Mouse (Mus musculus) G1E (cell line): ENCODE measurements around the gene Slc10a6. TPM values are rescaled to one million over a fixed set of nuclear protein-coding genes. Genes with fewer than 3 reads are reported as not detected.

Experiments
- ATAC-seq: 2 replicates; pipeline ENCODE4 v1.8.0; 2016; ENCODE audit warnings: mild to moderate bottlenecking; ENCODE audit not compliant: insufficient number of reproducible peaks, poor library complexity, low FRiP score, severe bottlenecking; ENCODE audit errors: extremely low read depth
- DNase-seq: peaks from one replicate; pipeline ENCODE4 v3.0.0; 2012; ENCODE audit warnings: low spot score
- H3K27me3 ChIP-seq: 2 replicates; pipeline ENCODE4 v1.6.1; 2012; ENCODE audit warnings: mild to moderate bottlenecking, low read length, inconsistent platforms; ENCODE audit not compliant: insufficient read depth
- H3K36me3 ChIP-seq: replicated peaks from 2 replicates; pipeline ENCODE3; 2012; ENCODE audit warnings: mild to moderate bottlenecking, inconsistent platforms
- H3K4me1 ChIP-seq: 2 replicates; pipeline ENCODE4 v1.6.1; 2012; ENCODE audit warnings: low read depth, low read length, inconsistent platforms, mixed read lengths; ENCODE audit not compliant: insufficient read depth
- H3K4me3 ChIP-seq: 2 replicates; pipeline ENCODE4 v1.5.1; 2012; ENCODE audit warnings: low read depth, mild to moderate bottlenecking, inconsistent platforms, low read length, moderate library complexity, mixed read lengths
- H3K9me3 ChIP-seq: replicated peaks from 2 replicates; pipeline ENCODE4 v1.6.1; 2012; ENCODE audit warnings: inconsistent platforms
- CTCF ChIP-seq: IDR thresholded peaks from 2 replicates; pipeline ENCODE4 v1.5.1; 2012; ENCODE audit warnings: low read depth, low read length, inconsistent platforms, mixed read lengths
- GATA1 ChIP-seq: IDR thresholded peaks from 2 replicates; pipeline ENCODE4 v1.6.1; 2012; ENCODE audit warnings: borderline replicate concordance, low read length, inconsistent platforms, mixed read lengths
- GATA2 ChIP-seq: IDR thresholded peaks from 2 replicates; pipeline ENCODE4 v1.6.1; 2012; ENCODE audit warnings: low read depth, low read length, inconsistent platforms, borderline replicate concordance
- POLR2AphosphoS5 ChIP-seq: IDR thresholded peaks from 2 replicates; pipeline ENCODE4 v1.6.1; 2012; ENCODE audit warnings: low read depth, low read length, inconsistent platforms; ENCODE audit not compliant: insufficient replicate concordance
- TAL1 ChIP-seq: conservative IDR thresholded peaks from 2 replicates; pipeline ENCODE4 v1.6.1; 2012; ENCODE audit warnings: low read depth, low read length, inconsistent platforms, mixed read lengths
- polyA plus RNA-seq: library from polyadenylated mRNA; stranded (reverse); fragments of >175 nt; gene quantifications from 2 replicates; pipeline ENCODE4 v1.2.3, GENCODE M21; 2012
- total RNA-seq, 2 experiments: library from RNA; stranded (forward) in 1 of 2; stranded (reverse) in 1 of 2; fragments of 200-1000 nt in 1 of 2; fragments of >200 nt in 1 of 2; fragmentation: Nextera tagmentation in 1 of 2; gene quantifications; 2 replicates each; pipeline ENCODE4 v1.2.3; 2014 to 2017

The Slc10a6 gene
- total and polyA plus RNA-seq, 3 experiments: 0.11 TPM; not detected in 2

DNA sequence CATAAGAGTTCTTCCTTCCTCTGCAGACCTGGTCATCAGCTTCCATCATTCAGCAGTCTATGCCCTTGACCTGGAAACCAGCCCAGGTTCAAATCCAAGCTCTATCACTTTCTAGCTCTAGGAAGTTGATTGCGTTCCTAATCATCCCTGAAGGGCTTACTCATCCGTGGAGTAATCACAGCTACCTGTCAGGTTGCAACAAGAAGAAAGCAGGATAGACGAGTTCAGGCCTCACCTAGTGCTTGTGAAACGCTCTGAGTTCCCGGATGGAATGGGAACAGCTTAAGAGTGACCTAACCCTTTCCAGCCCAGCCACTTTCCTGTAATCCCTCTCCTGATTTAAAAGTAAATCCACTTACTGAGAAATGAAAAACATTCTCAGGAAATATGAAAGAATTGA, 19.1 kb downstream of the Slc10a6 start:
- H3K4me1 ChIP-seq: no peaks in the 10 kb centered on the region
- no peaks in the 10 kb centered on the region for H3K36me3 ChIP-seq
- TF ChIP-seq TAL1 (no peak), CTCF (no peak), GATA1 (no peak)
- H3K27me3 ChIP-seq: no peaks in the 10 kb centered on the region
- H3K9me3 ChIP-seq: peaks cover 19% of the 10 kb centered on the region
- DNase-seq (no peak), ATAC-seq (no peak)
- no peak overlapping the region for H3K4me3 ChIP-seq

DNA sequence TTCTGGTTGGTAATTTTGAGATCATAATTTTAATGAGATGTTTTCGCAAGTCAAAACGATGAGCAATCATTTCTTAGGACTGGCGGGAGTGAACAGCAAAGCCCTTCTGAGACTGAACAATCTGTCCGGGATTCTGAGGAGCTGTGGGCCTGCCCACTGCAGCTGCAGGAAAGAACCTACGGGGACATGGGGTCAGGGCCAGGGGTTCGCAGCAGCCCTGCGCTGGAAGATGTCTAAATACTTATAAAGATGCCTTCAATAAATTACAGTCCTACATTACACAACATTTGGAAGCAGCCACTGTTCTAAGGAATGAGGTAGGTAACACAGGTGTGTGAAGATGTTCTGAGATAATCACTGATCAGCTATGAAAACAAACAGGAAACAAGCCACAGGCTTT, 23.5 kb downstream of the Slc10a6 start:
- ATAC-seq (no peak), DNase-seq (no peak)
- H3K9me3 ChIP-seq: peaks cover 19% of the 10 kb centered on the region
- TF ChIP-seq GATA1: no peak
- no peak for TF ChIP-seq TAL1
- TF ChIP-seq GATA2: no peak
- no peak for TF ChIP-seq CTCF
- TF ChIP-seq POLR2AphosphoS5: no peak
- no peaks in the 10 kb centered on the region for H3K27me3 ChIP-seq
- no peaks in the 10 kb centered on the region for H3K36me3 ChIP-seq
- H3K4me1 ChIP-seq: no peaks in the 10 kb centered on the region
- no peak overlapping the region for H3K4me3 ChIP-seq

DNA sequence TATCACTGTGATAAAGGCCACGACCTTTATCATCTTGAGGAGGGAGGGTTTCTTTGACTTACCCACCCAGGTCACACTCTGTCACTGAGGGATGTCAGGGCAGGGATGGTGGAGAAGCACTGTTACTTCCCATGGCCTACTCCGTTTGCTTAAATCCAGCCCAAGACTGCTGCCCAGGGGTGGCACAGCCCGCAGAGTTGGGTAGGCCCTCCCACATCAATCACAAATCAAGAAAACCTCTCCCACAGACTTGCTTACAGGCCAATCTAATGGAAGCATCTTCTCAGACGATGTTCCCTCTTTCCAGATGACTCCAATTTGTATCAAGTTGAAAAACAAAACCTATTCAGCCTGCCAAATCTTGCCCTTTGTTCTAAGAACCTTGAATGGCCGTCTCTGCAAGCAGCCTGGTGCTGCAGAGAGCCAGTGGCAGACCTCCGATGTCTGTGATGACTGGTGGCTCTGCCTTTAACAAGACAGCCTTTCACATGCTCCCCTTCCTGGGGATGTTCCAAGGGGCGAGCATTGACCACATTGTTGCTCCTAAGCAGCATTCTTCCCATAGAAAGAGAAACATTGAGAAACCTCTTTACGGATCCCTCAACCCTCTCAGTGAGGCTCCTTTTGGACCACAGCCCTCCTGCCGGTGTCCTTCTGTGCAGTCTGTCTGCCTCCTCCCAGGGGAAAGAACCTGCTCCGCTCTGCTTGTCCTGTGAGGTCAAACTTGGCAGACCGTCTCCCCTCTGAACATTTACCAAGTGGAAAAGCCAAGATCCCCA, 25.9 kb downstream of the Slc10a6 start:
- TF ChIP-seq TAL1: no peak
- TF ChIP-seq POLR2AphosphoS5: no peak
- no peak for DNase-seq
- no peak for ATAC-seq

DNA sequence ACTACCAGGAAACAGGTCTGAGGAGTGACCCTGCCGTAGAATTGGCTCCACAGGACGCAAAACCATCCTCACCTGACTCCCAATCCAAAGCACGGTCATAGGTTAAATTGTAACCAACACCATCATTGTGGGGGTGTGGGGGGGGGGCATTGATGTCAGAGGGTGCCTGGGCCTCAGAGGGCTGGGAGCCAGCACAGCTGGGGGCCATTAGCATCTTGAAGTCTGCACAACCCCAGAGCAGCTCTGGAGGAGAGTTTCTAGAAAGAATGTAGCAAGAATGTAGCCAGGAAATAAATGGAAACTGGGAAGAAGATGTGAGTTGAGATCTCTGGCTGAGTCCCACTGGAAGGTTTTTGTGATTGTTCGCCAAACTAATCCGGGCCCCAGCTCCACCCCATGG, 30.3 kb downstream of the Slc10a6 start:
- no peak for ATAC-seq
- H3K27me3 ChIP-seq: no peaks in the 10 kb centered on the region
- DNase-seq: no peak
- no peak for TF ChIP-seq CTCF
- no peak for TF ChIP-seq GATA1
- no peak for TF ChIP-seq TAL1
- no peak for TF ChIP-seq POLR2AphosphoS5
- no peak overlapping the region for H3K4me3 ChIP-seq
- no peaks in the 10 kb centered on the region for H3K4me1 ChIP-seq
- H3K36me3 ChIP-seq: no peaks in the 10 kb centered on the region
- H3K9me3 ChIP-seq: peaks cover 52% of the 10 kb centered on the region

More for the DNA sequence above, 25.9 kb downstream of the Slc10a6 start:
- H3K9me3 ChIP-seq: peaks cover 35% of the 10 kb centered on the region
- no peak overlapping the region for H3K4me3 ChIP-seq
- no peaks in the 10 kb centered on the region for H3K36me3 ChIP-seq
- no peaks in the 10 kb centered on the region for H3K4me1 ChIP-seq
- no peaks in the 10 kb centered on the region for H3K27me3 ChIP-seq

DNA sequence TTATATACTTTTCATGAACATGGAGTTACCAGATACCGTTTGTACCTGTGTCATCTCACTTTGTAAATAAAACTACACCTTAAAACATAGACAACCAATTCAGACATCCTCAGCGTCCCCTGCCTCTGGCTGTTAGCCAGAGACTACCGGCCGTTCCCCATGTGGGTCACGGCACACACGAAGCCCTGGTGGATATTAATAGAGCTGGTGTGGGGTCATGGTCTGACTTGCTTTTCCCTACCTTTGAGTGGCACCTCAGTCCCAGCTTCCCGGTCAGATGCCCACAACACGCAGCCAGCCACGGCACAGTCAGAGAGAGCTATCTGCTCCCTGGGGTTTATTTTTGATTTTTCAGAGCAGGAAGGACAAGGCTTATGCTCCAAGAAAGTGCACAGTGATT, 30.9 kb downstream of the Slc10a6 start:
- no peak for TF ChIP-seq TAL1
- TF ChIP-seq POLR2AphosphoS5: no peak
- no peak for TF ChIP-seq CTCF
- no peak for TF ChIP-seq GATA2
- no peak for TF ChIP-seq GATA1
- Histone ChIP-seq H3K4me3 (no peak overlapping the region), H3K4me1 (no peaks in the 10 kb centered on the region), H3K9me3 (peaks cover 50% of the 10 kb centered on the region), H3K36me3 (no peaks in the 10 kb centered on the region), H3K27me3 (no peaks in the 10 kb centered on the region)
- no peak for ATAC-seq
- DNase-seq: no peak

DNA sequence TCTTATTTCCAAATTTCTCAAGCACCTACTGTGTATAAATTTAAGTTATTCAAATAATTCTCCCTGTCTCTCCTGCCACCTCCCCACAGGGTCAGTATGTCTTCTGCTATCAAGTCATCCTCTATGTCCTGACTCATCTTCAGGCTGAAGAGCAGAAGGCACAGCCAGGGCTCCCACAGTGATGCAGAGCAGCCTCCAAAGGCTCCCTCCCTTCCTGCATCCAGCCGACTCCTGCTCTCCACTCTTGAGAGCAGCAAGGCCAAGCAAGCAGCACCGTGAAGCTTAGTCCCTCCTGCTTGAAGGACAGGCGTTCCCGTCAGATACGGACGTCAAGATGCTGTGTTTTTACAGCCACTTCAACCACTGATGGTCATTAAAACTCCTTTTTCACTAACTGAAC, 31.6 kb downstream of the Slc10a6 start:
- H3K36me3 ChIP-seq: no peaks in the 10 kb centered on the region
- ATAC-seq: no peak
- no peak for DNase-seq
- TF ChIP-seq POLR2AphosphoS5 (no peak), GATA2 (no peak), CTCF (no peak), GATA1 (no peak), TAL1 (no peak)
- no peaks in the 10 kb centered on the region for H3K4me1 ChIP-seq
- H3K27me3 ChIP-seq: no peaks in the 10 kb centered on the region
- H3K9me3 ChIP-seq: peaks cover 46% of the 10 kb centered on the region
- H3K4me3 ChIP-seq: no peak overlapping the region

DNA sequence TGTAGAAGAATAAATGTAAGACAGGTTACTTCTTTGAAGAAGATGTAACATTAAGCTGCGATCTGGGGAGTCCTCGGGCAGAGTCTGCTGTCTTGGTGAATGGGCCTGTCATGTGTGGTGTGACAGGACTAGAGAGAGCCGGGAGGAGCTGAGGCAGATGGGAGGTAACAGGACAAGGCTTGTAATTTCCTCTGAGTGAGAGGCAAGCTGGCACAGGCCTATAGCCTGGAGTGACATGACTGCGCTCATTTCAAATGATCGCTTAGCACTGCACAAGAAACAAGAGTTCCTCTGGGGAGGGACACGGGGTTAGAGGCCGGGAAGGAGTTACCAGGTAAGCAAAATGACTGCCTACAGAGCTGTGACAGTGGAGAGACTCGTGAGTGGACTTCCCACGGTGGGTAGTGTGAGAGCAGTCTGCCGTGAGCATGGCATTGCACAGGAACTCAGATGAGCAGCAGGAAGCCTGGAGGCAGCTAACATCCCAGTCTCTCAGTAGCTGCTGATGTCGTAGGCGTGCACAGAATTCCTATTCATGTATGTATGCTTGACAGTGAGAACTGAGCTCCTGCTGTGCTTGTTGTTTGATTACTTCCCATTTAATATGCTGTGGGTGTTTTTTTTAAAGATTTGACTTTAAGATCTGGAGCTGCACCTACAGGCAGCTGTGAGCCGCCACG, 32.6 kb downstream of the Slc10a6 start:
- Histone ChIP-seq H3K4me1 (no peaks in the 10 kb centered on the region), H3K4me3 (no peak overlapping the region), H3K27me3 (no peaks in the 10 kb centered on the region), H3K9me3 (peaks cover 49% of the 10 kb centered on the region), H3K36me3 (no peaks in the 10 kb centered on the region)
- ATAC-seq (no peak), DNase-seq (no peak)
- TF ChIP-seq TAL1: no peak
- TF ChIP-seq GATA1: no peak
- TF ChIP-seq POLR2AphosphoS5: no peak
- no peak for TF ChIP-seq GATA2
- TF ChIP-seq CTCF: no peak
